Mouse (Mus musculus): ENCODE data around the gene Dync2li1. TPM values are rescaled to one million over a fixed set of nuclear protein-coding genes. Genes with fewer than 3 reads are reported as not detected.

Gene Dync2li1
- 25.5 and 27.9 TPM in 2 replicates for polyA plus RNA-seq (2016; fragmentation: Nextera tagmentation; extraction: Ambion mirVana)

- Histone ChIP-seq H3K27me3 (replicated peaks) (no peaks in the 10 kb centered on the region), H3K4me3 (peak within 1 kb of the TSS; percentile 60), H3K9me3 (no peaks in the 10 kb centered on the region), H3K4me1 (peaks cover 6% of the 10 kb centered on the region), H3K36me3 (no peaks in the 10 kb centered on the region), H3K4me2 (replicated peaks) (peak within 1 kb of the TSS; percentile 73), H3K27ac (no peak within 1 kb of the TSS), H3K9ac (peak within 1 kb of the TSS; percentile 55)
- ATAC-seq (ENCODE audit: low FRiP score, low read depth) = peak; percentile 98
- under 1% methylated on average over 25 of the region's 25 CpGs for WGBS
Observed at GRCm38 (mm10) chr17:84626276-84626856, at the start of gene Dync2li1. Gene Dync2li1, plus strand, starts transcription at chr17:84626496.

GRCm38 (mm10) chr17:84576621-84577293 lies 49.5 kb upstream of the Dync2li1 start:
- Histone ChIP-seq H3K36me3 (no peaks in the 10 kb centered on the region), H3K9ac (no peak overlapping the region), H3K4me3 (no peak overlapping the region), H3K27me3 (replicated peaks) (no peaks in the 10 kb centered on the region), H3K4me1 (no peaks in the 10 kb centered on the region), H3K27ac (no peak overlapping the region), H3K4me2 (replicated peaks) (no peak overlapping the region), H3K9me3 (no peaks in the 10 kb centered on the region)
- ATAC-seq (ENCODE audit: low FRiP score, low read depth) = no peak
- 82% methylated on average over 16 of the region's 16 CpGs for WGBS

- Histone ChIP-seq H3K27ac (no peak overlapping the region), H3K36me3 (no peaks in the 10 kb centered on the region), H3K9ac (no peak overlapping the region), H3K4me1 (no peaks in the 10 kb centered on the region), H3K9me3 (no peaks in the 10 kb centered on the region), H3K27me3 (replicated peaks) (no peaks in the 10 kb centered on the region), H3K4me2 (replicated peaks) (no peak overlapping the region), H3K4me3 (no peak overlapping the region)
- WGBS = 86% methylated on average over 8 of the region's 8 CpGs
- ATAC-seq (ENCODE audit: low FRiP score, low read depth) = no peak
Observed at GRCm38 (mm10) chr17:84579249-84579648, 47.0 kb upstream of the Dync2li1 start.

- no peak for ATAC-seq (ENCODE audit: low FRiP score, low read depth)
- no peaks in the 10 kb centered on the region for H3K27me3 ChIP-seq (replicated peaks)
- no peak overlapping the region for H3K27ac ChIP-seq
- H3K4me3 ChIP-seq = no peak overlapping the region
- WGBS = 84% methylated on average over 10 of the region's 10 CpGs
- no peak overlapping the region for H3K4me2 ChIP-seq (replicated peaks)
- no peaks in the 10 kb centered on the region for H3K36me3 ChIP-seq
- H3K4me1 ChIP-seq = no peaks in the 10 kb centered on the region
- no peak overlapping the region for H3K9ac ChIP-seq
- no peaks in the 10 kb centered on the region for H3K9me3 ChIP-seq
Observed at GRCm38 (mm10) chr17:84579817-84580216, 46.5 kb upstream of the Dync2li1 start.

GRCm38 (mm10) chr17:84580821-84581220 lies 45.5 kb upstream of the Dync2li1 start:
- Histone ChIP-seq H3K27me3 (replicated peaks) (no peaks in the 10 kb centered on the region), H3K36me3 (no peaks in the 10 kb centered on the region), H3K9ac (no peak overlapping the region), H3K4me3 (no peak overlapping the region), H3K4me2 (replicated peaks) (no peak overlapping the region), H3K27ac (no peak overlapping the region), H3K9me3 (no peaks in the 10 kb centered on the region), H3K4me1 (no peaks in the 10 kb centered on the region)
- WGBS = 60% methylated on average over 8 of the region's 8 CpGs
- ATAC-seq (ENCODE audit: low FRiP score, low read depth) = no peak

GRCm38 (mm10) chr17:84581740-84582414 lies 44.4 kb upstream of the Dync2li1 start:
- no peak overlapping the region for H3K27ac ChIP-seq
- 78% methylated on average over 8 of the region's 8 CpGs for WGBS
- ATAC-seq (ENCODE audit: low FRiP score, low read depth) = no peak
- no peak overlapping the region for H3K9ac ChIP-seq
- no peaks in the 10 kb centered on the region for H3K4me1 ChIP-seq
- no peaks in the 10 kb centered on the region for H3K9me3 ChIP-seq
- H3K4me3 ChIP-seq = no peak overlapping the region
- H3K36me3 ChIP-seq = no peaks in the 10 kb centered on the region
- no peak overlapping the region for H3K4me2 ChIP-seq (replicated peaks)
- H3K27me3 ChIP-seq (replicated peaks) = no peaks in the 10 kb centered on the region

- Histone ChIP-seq H3K4me3 (no peak overlapping the region), H3K4me2 (replicated peaks) (no peak overlapping the region), H3K27me3 (replicated peaks) (no peaks in the 10 kb centered on the region), H3K9me3 (no peaks in the 10 kb centered on the region), H3K36me3 (no peaks in the 10 kb centered on the region), H3K27ac (no peak overlapping the region), H3K9ac (no peak overlapping the region), H3K4me1 (no peaks in the 10 kb centered on the region)
- 53% methylated on average over 9 of the region's 9 CpGs for WGBS
- ATAC-seq (ENCODE audit: low FRiP score, low read depth) = no peak
Observed at GRCm38 (mm10) chr17:84584107-84584506, 42.2 kb upstream of the Dync2li1 start.

GRCm38 (mm10) chr17:84585104-84585503 lies 41.2 kb upstream of the Dync2li1 start:
- Histone ChIP-seq H3K4me1 (no peaks in the 10 kb centered on the region), H3K9ac (no peak overlapping the region), H3K4me3 (no peak overlapping the region), H3K27me3 (replicated peaks) (no peaks in the 10 kb centered on the region), H3K36me3 (no peaks in the 10 kb centered on the region), H3K4me2 (replicated peaks) (no peak overlapping the region), H3K9me3 (no peaks in the 10 kb centered on the region), H3K27ac (no peak overlapping the region)
- 83% methylated on average over 8 of the region's 8 CpGs for WGBS
- ATAC-seq (ENCODE audit: low FRiP score, low read depth) = no peak

- Histone ChIP-seq H3K4me3 (no peak overlapping the region), H3K27me3 (replicated peaks) (no peaks in the 10 kb centered on the region), H3K36me3 (no peaks in the 10 kb centered on the region), H3K4me2 (replicated peaks) (no peak overlapping the region), H3K27ac (no peak overlapping the region), H3K9ac (no peak overlapping the region), H3K4me1 (no peaks in the 10 kb centered on the region), H3K9me3 (no peaks in the 10 kb centered on the region)
- WGBS = 94% methylated on average over 7 of the region's 7 CpGs
- no peak for ATAC-seq (ENCODE audit: low FRiP score, low read depth)
Observed at GRCm38 (mm10) chr17:84590065-84590464, 36.2 kb upstream of the Dync2li1 start.

GRCm38 (mm10) chr17:84591431-84592150 lies 34.7 kb upstream of the Dync2li1 start:
- H3K9me3 ChIP-seq = no peaks in the 10 kb centered on the region
- H3K36me3 ChIP-seq = no peaks in the 10 kb centered on the region
- H3K27me3 ChIP-seq (replicated peaks) = no peaks in the 10 kb centered on the region
- 88% methylated on average over 16 of the region's 16 CpGs for WGBS
- no peak overlapping the region for H3K4me3 ChIP-seq
- H3K4me2 ChIP-seq (replicated peaks) = no peak overlapping the region
- no peak overlapping the region for H3K27ac ChIP-seq
- H3K9ac ChIP-seq = no peak overlapping the region
- ATAC-seq (ENCODE audit: low FRiP score, low read depth) = no peak
- peaks cover 4% of the 10 kb centered on the region; the same call in 1 of the 2 replicates for H3K4me1 ChIP-seq

GRCm38 (mm10) chr17:84596015-84596441 lies 30.3 kb upstream of the Dync2li1 start:
- no peak for ATAC-seq (ENCODE audit: low FRiP score, low read depth)
- Histone ChIP-seq H3K4me3 (no peak overlapping the region), H3K9ac (no peak overlapping the region), H3K4me1 (peaks cover 4% of the 10 kb centered on the region; the same call in 1 of the 2 replicates), H3K27ac (no peak overlapping the region), H3K4me2 (replicated peaks) (no peak overlapping the region), H3K27me3 (replicated peaks) (no peaks in the 10 kb centered on the region), H3K36me3 (no peaks in the 10 kb centered on the region), H3K9me3 (no peaks in the 10 kb centered on the region)
- 56% methylated on average over 10 of the region's 10 CpGs for WGBS

- Histone ChIP-seq H3K4me2 (replicated peaks) (no peak overlapping the region), H3K9me3 (no peaks in the 10 kb centered on the region), H3K27me3 (replicated peaks) (no peaks in the 10 kb centered on the region), H3K4me1 (peaks cover 4% of the 10 kb centered on the region; the same call in 1 of the 2 replicates), H3K9ac (no peak overlapping the region), H3K36me3 (no peaks in the 10 kb centered on the region), H3K4me3 (no peak overlapping the region), H3K27ac (no peak overlapping the region)
- 56% methylated on average over 7 of the region's 7 CpGs for WGBS
- ATAC-seq (ENCODE audit: low FRiP score, low read depth) = no peak
Observed at GRCm38 (mm10) chr17:84596501-84596900, 29.8 kb upstream of the Dync2li1 start.
